Mouse (Mus musculus): ENCODE results near the gene Fn1. TPM values are rescaled to one million over a fixed set of nuclear protein-coding genes. Genes with fewer than 3 reads are reported as not detected.

Fn1 gene
- polyA plus RNA-seq, 1 experiment from 2014 or later: 39.4 TPM

- no peak overlapping the region for H3K4me2 ChIP-seq (ENCODE audit: low read length)
- H3K4me3 ChIP-seq (replicated peaks; ENCODE audit: low read length): no peak overlapping the region
- no peak overlapping the region for H3K27ac ChIP-seq (ENCODE audit: low read length)
- no peak overlapping the region for H3K9ac ChIP-seq (replicated peaks; ENCODE audit: low read depth, low read length)
- no peaks in the 10 kb centered on the region for H3K9me3 ChIP-seq (ENCODE audit: control insufficient read depth, low read length)
- no peak for ATAC-seq
- 79% methylated on average over 2 of the region's 2 CpGs for WGBS
- H3K36me3 ChIP-seq (ENCODE audit: control insufficient read depth, insufficient read depth): peaks cover 8% of the 10 kb centered on the region
- no peaks in the 10 kb centered on the region for H3K27me3 ChIP-seq (replicated peaks; ENCODE audit: control insufficient read depth, insufficient read depth, low read length)
- H3K4me1 ChIP-seq (replicated peaks; ENCODE audit: control insufficient read depth, insufficient read depth, low read length): no peaks in the 10 kb centered on the region
Observed at GRCm38 (mm10) chr1:71594268-71594667, 58.7 kb downstream of the Fn1 start.

GRCm38 (mm10) chr1:71593184-71593583 lies 59.8 kb downstream of the Fn1 start:
- H3K9ac ChIP-seq (replicated peaks; ENCODE audit: low read depth, low read length): no peak overlapping the region
- H3K4me3 ChIP-seq (replicated peaks; ENCODE audit: low read length): no peak overlapping the region
- H3K4me1 ChIP-seq (replicated peaks; ENCODE audit: control insufficient read depth, insufficient read depth, low read length): no peaks in the 10 kb centered on the region
- peaks cover 8% of the 10 kb centered on the region for H3K36me3 ChIP-seq (ENCODE audit: control insufficient read depth, insufficient read depth)
- H3K9me3 ChIP-seq (ENCODE audit: control insufficient read depth, low read length): no peaks in the 10 kb centered on the region
- no peak for ATAC-seq
- H3K4me2 ChIP-seq (ENCODE audit: low read length): no peak overlapping the region
- no peak overlapping the region for H3K27ac ChIP-seq (ENCODE audit: low read length)
- no peaks in the 10 kb centered on the region for H3K27me3 ChIP-seq (replicated peaks; ENCODE audit: control insufficient read depth, insufficient read depth, low read length)
- WGBS: 95% methylated on average over 9 of the region's 9 CpGs

GRCm38 (mm10) chr1:71590038-71590437 lies 63.0 kb downstream of the Fn1 start:
- Histone ChIP-seq H3K36me3 (ENCODE audit: control insufficient read depth, insufficient read depth) (peaks cover 8% of the 10 kb centered on the region), H3K4me2 (ENCODE audit: low read length) (no peak overlapping the region), H3K4me1 (replicated peaks; ENCODE audit: control insufficient read depth, insufficient read depth, low read length) (no peaks in the 10 kb centered on the region), H3K27me3 (replicated peaks; ENCODE audit: control insufficient read depth, insufficient read depth, low read length) (no peaks in the 10 kb centered on the region), H3K9ac (replicated peaks; ENCODE audit: low read depth, low read length) (no peak overlapping the region), H3K9me3 (ENCODE audit: control insufficient read depth, low read length) (no peaks in the 10 kb centered on the region), H3K4me3 (replicated peaks; ENCODE audit: low read length) (no peak overlapping the region), H3K27ac (ENCODE audit: low read length) (no peak overlapping the region)
- 96% methylated on average over 11 of the region's 11 CpGs for WGBS
- no peak for ATAC-seq

- 93% methylated on average over 7 of the region's 7 CpGs for WGBS
- H3K4me1 ChIP-seq (replicated peaks; ENCODE audit: control insufficient read depth, insufficient read depth, low read length): no peaks in the 10 kb centered on the region
- no peak overlapping the region for H3K4me3 ChIP-seq (replicated peaks; ENCODE audit: low read length)
- no peak overlapping the region for H3K4me2 ChIP-seq (ENCODE audit: low read length)
- ATAC-seq: no peak
- H3K9me3 ChIP-seq (ENCODE audit: control insufficient read depth, low read length): no peaks in the 10 kb centered on the region
- no peaks in the 10 kb centered on the region for H3K27me3 ChIP-seq (replicated peaks; ENCODE audit: control insufficient read depth, insufficient read depth, low read length)
- peaks cover 8% of the 10 kb centered on the region for H3K36me3 ChIP-seq (ENCODE audit: control insufficient read depth, insufficient read depth)
- H3K27ac ChIP-seq (ENCODE audit: low read length): no peak overlapping the region
- H3K9ac ChIP-seq (replicated peaks; ENCODE audit: low read depth, low read length): no peak overlapping the region
Observed at GRCm38 (mm10) chr1:71586658-71587057, 66.3 kb downstream of the Fn1 start.

GRCm38 (mm10) chr1:71583900-71584299 lies 69.1 kb downstream of the Fn1 start:
- Histone ChIP-seq H3K4me1 (replicated peaks; ENCODE audit: control insufficient read depth, insufficient read depth, low read length) (no peaks in the 10 kb centered on the region), H3K9me3 (ENCODE audit: control insufficient read depth, low read length) (no peaks in the 10 kb centered on the region), H3K27me3 (replicated peaks; ENCODE audit: control insufficient read depth, insufficient read depth, low read length) (no peaks in the 10 kb centered on the region), H3K9ac (replicated peaks; ENCODE audit: low read depth, low read length) (no peak overlapping the region), H3K4me2 (ENCODE audit: low read length) (no peak overlapping the region), H3K4me3 (replicated peaks; ENCODE audit: low read length) (no peak overlapping the region), H3K36me3 (ENCODE audit: control insufficient read depth, insufficient read depth) (peaks cover 4% of the 10 kb centered on the region; the same call in 1 of the 2 replicates), H3K27ac (ENCODE audit: low read length) (no peak overlapping the region)
- 92% methylated on average over 7 of the region's 7 CpGs for WGBS
- ATAC-seq: no peak

- H3K9ac ChIP-seq (replicated peaks; ENCODE audit: low read depth, low read length): no peak overlapping the region
- H3K27ac ChIP-seq (ENCODE audit: low read length): no peak overlapping the region
- peaks cover 7% of the 10 kb centered on the region for H3K36me3 ChIP-seq (ENCODE audit: control insufficient read depth, insufficient read depth)
- H3K4me3 ChIP-seq (replicated peaks; ENCODE audit: low read length): no peak overlapping the region
- H3K4me1 ChIP-seq (replicated peaks; ENCODE audit: control insufficient read depth, insufficient read depth, low read length): no peaks in the 10 kb centered on the region
- no peak overlapping the region for H3K4me2 ChIP-seq (ENCODE audit: low read length)
- no peaks in the 10 kb centered on the region for H3K9me3 ChIP-seq (ENCODE audit: control insufficient read depth, low read length)
- ATAC-seq: no peak
- H3K27me3 ChIP-seq (replicated peaks; ENCODE audit: control insufficient read depth, insufficient read depth, low read length): no peaks in the 10 kb centered on the region
- WGBS: 95% methylated on average over 8 of the region's 8 CpGs
Observed at GRCm38 (mm10) chr1:71583302-71583701, 69.7 kb downstream of the Fn1 start.

GRCm38 (mm10) chr1:71580408-71580807 lies 72.6 kb downstream of the Fn1 start:
- H3K9ac ChIP-seq (replicated peaks; ENCODE audit: low read depth, low read length): no peak overlapping the region
- no peak overlapping the region for H3K27ac ChIP-seq (ENCODE audit: low read length)
- ATAC-seq: no peak
- no peaks in the 10 kb centered on the region for H3K9me3 ChIP-seq (ENCODE audit: control insufficient read depth, low read length)
- H3K27me3 ChIP-seq (replicated peaks; ENCODE audit: control insufficient read depth, insufficient read depth, low read length): no peaks in the 10 kb centered on the region
- 91% methylated on average over 12 of the region's 12 CpGs for WGBS
- H3K4me2 ChIP-seq (ENCODE audit: low read length): no peak overlapping the region
- peaks cover 22% of the 10 kb centered on the region for H3K36me3 ChIP-seq (ENCODE audit: control insufficient read depth, insufficient read depth)
- no peak overlapping the region for H3K4me3 ChIP-seq (replicated peaks; ENCODE audit: low read length)
- peaks cover 3% of the 10 kb centered on the region; the same call in 1 of the 2 replicates for H3K4me1 ChIP-seq (replicated peaks; ENCODE audit: control insufficient read depth, insufficient read depth, low read length)

- H3K4me2 ChIP-seq (ENCODE audit: low read length): no peak overlapping the region
- no peak for ATAC-seq
- WGBS: 89% methylated on average over 4 of the region's 4 CpGs
- H3K27me3 ChIP-seq (replicated peaks; ENCODE audit: control insufficient read depth, insufficient read depth, low read length): no peaks in the 10 kb centered on the region
- peaks cover 22% of the 10 kb centered on the region for H3K36me3 ChIP-seq (ENCODE audit: control insufficient read depth, insufficient read depth)
- no peak overlapping the region for H3K27ac ChIP-seq (ENCODE audit: low read length)
- H3K4me3 ChIP-seq (replicated peaks; ENCODE audit: low read length): no peak overlapping the region
- H3K9me3 ChIP-seq (ENCODE audit: control insufficient read depth, low read length): no peaks in the 10 kb centered on the region
- H3K4me1 ChIP-seq (replicated peaks; ENCODE audit: control insufficient read depth, insufficient read depth, low read length): peaks cover 3% of the 10 kb centered on the region; the same call in 1 of the 2 replicates
- no peak overlapping the region for H3K9ac ChIP-seq (replicated peaks; ENCODE audit: low read depth, low read length)
Observed at GRCm38 (mm10) chr1:71579526-71579925, 73.5 kb downstream of the Fn1 start.

GRCm38 (mm10) chr1:71576837-71577236 lies 76.2 kb downstream of the Fn1 start:
- Histone ChIP-seq H3K4me1 (replicated peaks; ENCODE audit: control insufficient read depth, insufficient read depth, low read length) (peaks cover 3% of the 10 kb centered on the region; the same call in 1 of the 2 replicates), H3K4me3 (replicated peaks; ENCODE audit: low read length) (no peak overlapping the region), H3K27ac (ENCODE audit: low read length) (no peak overlapping the region), H3K4me2 (ENCODE audit: low read length) (no peak overlapping the region), H3K36me3 (ENCODE audit: control insufficient read depth, insufficient read depth) (peaks cover 27% of the 10 kb centered on the region), H3K9ac (replicated peaks; ENCODE audit: low read depth, low read length) (no peak overlapping the region), H3K27me3 (replicated peaks; ENCODE audit: control insufficient read depth, insufficient read depth, low read length) (no peaks in the 10 kb centered on the region), H3K9me3 (ENCODE audit: control insufficient read depth, low read length) (no peaks in the 10 kb centered on the region)
- WGBS: 96% methylated on average over 6 of the region's 6 CpGs
- no peak for ATAC-seq

GRCm38 (mm10) chr1:71575987-71576386 lies 77.0 kb downstream of the Fn1 start:
- Histone ChIP-seq H3K9me3 (ENCODE audit: control insufficient read depth, low read length) (no peaks in the 10 kb centered on the region), H3K27ac (ENCODE audit: low read length) (no peak overlapping the region), H3K4me2 (ENCODE audit: low read length) (no peak overlapping the region), H3K4me1 (replicated peaks; ENCODE audit: control insufficient read depth, insufficient read depth, low read length) (peaks cover 3% of the 10 kb centered on the region; the same call in 1 of the 2 replicates), H3K27me3 (replicated peaks; ENCODE audit: control insufficient read depth, insufficient read depth, low read length) (no peaks in the 10 kb centered on the region), H3K9ac (replicated peaks; ENCODE audit: low read depth, low read length) (no peak overlapping the region), H3K4me3 (replicated peaks; ENCODE audit: low read length) (no peak overlapping the region), H3K36me3 (ENCODE audit: control insufficient read depth, insufficient read depth) (peaks cover 31% of the 10 kb centered on the region)
- 76% methylated on average over 7 of the region's 7 CpGs for WGBS
- no peak for ATAC-seq

All from forebrain, embryonic 16.5 days (tissue).